Mouse (Mus musculus): ENCODE data around the gene Ecm2. TPM values are rescaled to one million over a fixed set of nuclear protein-coding genes. Genes with fewer than 3 reads are reported as not detected.

Gene Ecm2
- polyA plus RNA-seq, 1 experiment from 2014 or later = 0.52 TPM

DNA sequence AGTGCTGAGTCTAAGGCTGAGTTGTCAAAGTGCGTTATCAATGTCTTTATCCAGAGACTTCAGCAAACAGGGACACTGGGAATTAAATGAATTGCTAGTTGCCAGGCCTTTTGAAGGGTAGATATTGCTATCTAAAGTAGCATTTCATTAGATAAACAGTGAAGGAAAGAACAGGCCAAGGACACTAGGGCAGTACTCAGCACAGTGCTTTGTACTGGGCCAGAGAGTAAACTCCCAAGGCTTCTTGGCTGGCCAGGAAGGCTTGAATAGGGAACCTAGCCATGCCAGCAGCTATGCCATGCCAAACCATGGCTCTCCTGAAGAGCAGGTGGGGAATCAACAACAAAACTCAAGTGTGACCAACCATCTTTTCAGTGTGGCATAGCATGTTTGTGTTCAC lies 32.3 kb downstream of the Ecm2 start:
- Histone ChIP-seq H3K9me3 (no peaks in the 10 kb centered on the region), H3K36me3 (no peaks in the 10 kb centered on the region), H3K27me3 (ENCODE audit: insufficient read depth, poor library complexity, severe bottlenecking) (no peaks in the 10 kb centered on the region), H3K4me3 (no peak overlapping the region), H3K27ac (no peak overlapping the region), H3K4me1 (replicated peaks) (no peaks in the 10 kb centered on the region)
- 98% methylated on average over 1 of the region's 1 CpGs for WGBS
- no peak for DNase-seq (ENCODE audit: low spot score)

DNA sequence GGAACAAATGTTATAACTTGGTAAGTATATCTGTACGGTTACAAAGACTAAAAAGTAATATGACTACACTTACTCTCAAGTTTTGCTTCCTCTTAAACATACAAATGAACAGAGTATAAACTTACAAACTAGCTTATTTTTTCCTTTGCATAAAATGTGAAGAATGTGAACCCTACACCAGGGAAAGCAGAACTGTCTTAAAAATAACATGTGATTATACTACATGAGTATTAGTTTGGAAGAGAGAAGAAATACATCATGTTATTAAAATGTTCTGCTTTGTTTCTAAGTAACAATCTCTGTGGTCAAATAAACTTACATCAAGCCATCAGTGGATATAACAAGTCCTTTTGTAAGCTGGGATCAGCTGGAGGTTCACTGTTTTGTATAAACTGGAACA lies 34.1 kb downstream of the Ecm2 start:
- Histone ChIP-seq H3K4me1 (replicated peaks) (no peaks in the 10 kb centered on the region), H3K27me3 (ENCODE audit: insufficient read depth, poor library complexity, severe bottlenecking) (no peaks in the 10 kb centered on the region), H3K9me3 (no peaks in the 10 kb centered on the region), H3K4me3 (no peak overlapping the region), H3K36me3 (no peaks in the 10 kb centered on the region), H3K27ac (no peak overlapping the region)
- no peak for DNase-seq (ENCODE audit: low spot score)
- 89% methylated on average over 1 of the region's 1 CpGs for WGBS

DNA sequence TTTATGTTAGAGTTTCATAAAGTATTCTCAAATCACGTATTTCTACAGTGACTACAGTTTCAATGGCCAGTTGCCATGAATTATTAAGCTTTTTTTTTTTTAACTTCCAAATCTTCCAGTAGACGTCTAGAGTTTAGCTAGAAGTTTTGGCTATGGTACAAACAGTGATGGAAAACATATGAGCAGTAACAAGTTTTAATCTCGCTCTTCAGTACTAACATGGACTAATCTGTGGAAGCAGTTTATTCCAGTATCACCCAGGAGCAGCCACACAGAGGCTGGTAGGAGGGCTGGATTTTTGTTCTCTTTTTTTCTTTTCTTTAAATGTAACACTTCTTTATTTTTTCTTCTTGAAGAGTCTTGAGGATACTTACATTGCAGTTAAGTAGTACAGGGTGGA lies 39.7 kb downstream of the Ecm2 start, which contains the start of gene Aspn:
Aspn (plus strand) TSS at position 165 of the 400 bp plus-strand sequence.
- no peak for DNase-seq (ENCODE audit: low spot score)
- H3K4me1 ChIP-seq (replicated peaks) = no peaks in the 10 kb centered on the region
- WGBS = 88% methylated on average over 3 of the region's 3 CpGs

DNA sequence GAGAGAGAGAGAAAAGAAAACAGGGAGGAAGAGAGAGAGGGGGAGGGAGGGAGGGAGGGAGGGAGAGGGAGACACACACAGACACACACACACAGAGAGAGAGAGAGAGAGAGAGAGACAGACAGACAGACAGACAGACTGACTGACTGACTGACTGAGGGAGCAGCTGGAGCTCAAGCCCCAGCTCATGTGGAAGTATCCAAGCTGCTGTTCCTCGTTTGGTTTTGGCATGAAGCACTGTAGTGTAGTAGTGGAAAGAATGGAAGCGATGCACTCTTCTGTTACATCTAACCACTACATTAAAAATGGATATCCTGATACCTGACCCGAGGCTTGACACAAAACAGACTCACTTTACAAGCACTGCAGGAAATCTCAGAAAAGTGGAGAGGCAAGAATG lies 41.0 kb downstream of the Ecm2 start:
- WGBS = 77% methylated on average over 3 of the region's 3 CpGs
- H3K27ac ChIP-seq = no peak overlapping the region
- no peaks in the 10 kb centered on the region for H3K27me3 ChIP-seq (ENCODE audit: insufficient read depth, poor library complexity, severe bottlenecking)
- no peak for DNase-seq (ENCODE audit: low spot score)
- no peak overlapping the region for H3K4me3 ChIP-seq
- no peaks in the 10 kb centered on the region for H3K4me1 ChIP-seq (replicated peaks)
- H3K9me3 ChIP-seq = no peaks in the 10 kb centered on the region
- no peaks in the 10 kb centered on the region for H3K36me3 ChIP-seq

More for the DNA sequence above, 39.7 kb downstream of the Ecm2 start, which contains the start of gene Aspn:
- Histone ChIP-seq H3K27ac (no peak within 1 kb of the TSS), H3K27me3 (ENCODE audit: insufficient read depth, poor library complexity, severe bottlenecking) (no peaks in the 10 kb centered on the region), H3K4me3 (no peak within 1 kb of the TSS), H3K9me3 (no peaks in the 10 kb centered on the region), H3K36me3 (no peaks in the 10 kb centered on the region)

DNA sequence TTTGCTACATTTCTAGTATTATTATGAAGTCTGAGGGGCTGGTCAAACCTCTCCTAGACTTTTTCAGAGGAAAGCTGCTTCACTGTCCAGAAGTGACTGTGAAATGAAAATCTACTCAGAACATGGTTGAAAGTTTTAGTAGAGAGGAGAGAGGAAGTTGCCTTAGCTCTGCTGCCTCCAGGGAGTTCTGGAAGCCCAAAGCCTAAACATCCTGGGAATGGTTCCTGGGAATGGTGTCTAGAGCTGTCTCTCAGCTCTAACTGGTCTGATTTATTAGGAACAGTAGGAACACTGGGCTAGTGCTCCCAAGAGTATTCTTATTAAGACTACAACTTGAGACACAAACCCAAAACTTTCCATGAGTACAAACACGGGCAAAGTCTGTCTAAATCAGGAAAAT lies 41.9 kb downstream of the Ecm2 start:
- no peaks in the 10 kb centered on the region for H3K27me3 ChIP-seq (ENCODE audit: insufficient read depth, poor library complexity, severe bottlenecking)
- no peaks in the 10 kb centered on the region for H3K4me1 ChIP-seq (replicated peaks)
- WGBS = 79% methylated on average over 1 of the region's 1 CpGs
- H3K36me3 ChIP-seq = no peaks in the 10 kb centered on the region
- H3K9me3 ChIP-seq = no peaks in the 10 kb centered on the region
- no peak overlapping the region for H3K4me3 ChIP-seq
- no peak overlapping the region for H3K27ac ChIP-seq
- no peak for DNase-seq (ENCODE audit: low spot score)

DNA sequence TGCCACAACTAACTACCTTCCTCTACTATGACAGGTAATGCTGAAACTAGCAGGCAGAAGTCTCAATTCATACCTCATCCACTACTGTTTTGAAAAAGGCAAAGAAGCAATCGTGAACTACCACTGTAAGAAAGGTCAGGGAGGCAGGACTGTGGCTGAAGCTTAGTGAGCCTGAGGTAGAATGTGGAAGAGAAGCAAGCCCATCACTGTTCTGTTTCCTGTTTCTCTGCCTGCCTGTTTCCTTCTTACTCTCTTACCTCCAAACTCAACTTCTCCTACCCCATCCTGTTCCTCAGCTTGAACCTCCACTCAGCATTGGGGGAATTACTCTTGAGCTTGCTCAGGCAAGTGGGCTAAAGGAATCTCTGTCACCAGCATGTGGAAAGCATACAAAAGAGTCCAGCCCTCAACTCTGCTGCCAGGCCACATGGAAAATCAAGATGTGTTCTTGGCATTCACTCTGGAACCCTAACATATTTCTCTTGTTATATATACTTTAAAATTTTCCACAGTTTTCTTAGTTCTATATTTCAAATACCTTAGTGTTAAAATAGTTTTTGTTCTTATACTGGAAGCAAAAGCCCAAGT lies 43.0 kb downstream of the Ecm2 start:
- no peak overlapping the region for H3K4me3 ChIP-seq
- H3K27ac ChIP-seq = no peak overlapping the region
- 78% methylated on average over 1 of the region's 1 CpGs for WGBS
- H3K4me1 ChIP-seq (replicated peaks) = no peaks in the 10 kb centered on the region
- no peaks in the 10 kb centered on the region for H3K9me3 ChIP-seq
- no peak for DNase-seq (ENCODE audit: low spot score)
- H3K27me3 ChIP-seq (ENCODE audit: insufficient read depth, poor library complexity, severe bottlenecking) = no peaks in the 10 kb centered on the region
- no peaks in the 10 kb centered on the region for H3K36me3 ChIP-seq

DNA sequence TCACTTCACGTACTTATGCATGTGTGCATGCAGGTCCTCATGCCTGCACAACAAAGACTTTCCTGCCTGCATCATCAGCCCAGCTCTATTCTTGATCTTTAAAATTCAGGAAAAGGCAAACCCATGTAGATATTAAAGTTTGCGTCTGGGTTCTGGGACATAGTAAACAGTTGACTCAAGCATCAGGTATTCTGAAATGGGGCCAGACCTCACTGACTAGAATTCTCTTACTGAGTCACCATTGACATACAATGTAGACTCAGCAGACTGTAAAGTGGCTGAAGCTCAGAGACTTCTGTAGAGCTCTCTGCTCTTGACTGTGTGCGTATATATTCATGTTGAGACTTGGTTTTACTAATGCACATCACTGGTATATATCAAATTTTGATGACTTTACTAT lies 45.0 kb downstream of the Ecm2 start:
- H3K27me3 ChIP-seq (ENCODE audit: insufficient read depth, poor library complexity, severe bottlenecking) = no peaks in the 10 kb centered on the region
- 92% methylated on average over 3 of the region's 3 CpGs for WGBS
- H3K36me3 ChIP-seq = no peaks in the 10 kb centered on the region
- no peak for DNase-seq (ENCODE audit: low spot score)
- H3K27ac ChIP-seq = no peak overlapping the region
- H3K4me3 ChIP-seq = no peak overlapping the region
- no peaks in the 10 kb centered on the region for H3K4me1 ChIP-seq (replicated peaks)
- H3K9me3 ChIP-seq = no peaks in the 10 kb centered on the region

DNA sequence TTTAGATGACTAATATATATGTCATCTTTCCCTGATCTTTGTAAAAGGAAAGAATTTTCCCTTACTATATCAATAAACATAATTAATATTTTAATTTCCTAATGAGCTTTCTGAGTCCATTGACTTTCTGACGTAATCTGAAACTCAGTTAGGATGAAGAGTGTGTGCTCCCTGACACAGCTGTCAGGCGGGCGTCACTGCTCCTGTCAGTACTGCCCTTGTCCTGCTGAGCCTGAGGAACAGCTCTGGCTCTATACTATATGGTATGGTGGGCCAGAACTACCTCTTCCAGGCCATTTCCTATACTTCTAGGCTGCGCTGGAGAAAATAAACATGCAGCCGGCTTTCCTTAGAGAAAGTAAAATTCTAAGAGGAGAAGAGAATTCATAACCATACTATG lies 49.9 kb downstream of the Ecm2 start:
- no peak for DNase-seq (ENCODE audit: low spot score)
- WGBS = 75% methylated on average over 5 of the region's 5 CpGs
- Histone ChIP-seq H3K9me3 (no peaks in the 10 kb centered on the region), H3K27ac (no peak overlapping the region), H3K4me3 (no peak overlapping the region), H3K4me1 (replicated peaks) (no peaks in the 10 kb centered on the region), H3K36me3 (no peaks in the 10 kb centered on the region), H3K27me3 (ENCODE audit: insufficient read depth, poor library complexity, severe bottlenecking) (no peaks in the 10 kb centered on the region)

DNA sequence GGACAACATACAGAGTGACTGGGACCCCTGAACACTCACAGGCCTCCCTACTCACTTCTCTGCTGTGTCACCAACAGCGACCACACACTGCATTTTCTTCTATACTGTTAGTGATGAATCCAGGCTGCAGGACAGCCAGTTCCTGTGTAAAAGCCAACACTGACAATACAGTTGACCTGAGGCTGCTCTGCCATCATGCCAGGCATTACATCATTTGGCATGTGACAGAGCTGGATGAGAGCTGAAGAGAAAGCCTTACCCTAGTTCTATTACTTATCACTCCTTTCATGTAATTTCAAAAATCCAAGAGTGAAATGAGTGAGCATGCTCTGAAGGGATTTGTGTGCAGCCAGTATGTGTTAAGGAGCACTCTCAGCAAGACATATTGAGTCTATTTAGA lies 51.6 kb downstream of the Ecm2 start:
- Histone ChIP-seq H3K4me1 (replicated peaks) (no peaks in the 10 kb centered on the region), H3K36me3 (no peaks in the 10 kb centered on the region), H3K4me3 (no peak overlapping the region), H3K9me3 (no peaks in the 10 kb centered on the region), H3K27me3 (ENCODE audit: insufficient read depth, poor library complexity, severe bottlenecking) (no peaks in the 10 kb centered on the region), H3K27ac (no peak overlapping the region)
- 80% methylated on average over 1 of the region's 1 CpGs for WGBS
- DNase-seq (ENCODE audit: low spot score) = no peak

DNA sequence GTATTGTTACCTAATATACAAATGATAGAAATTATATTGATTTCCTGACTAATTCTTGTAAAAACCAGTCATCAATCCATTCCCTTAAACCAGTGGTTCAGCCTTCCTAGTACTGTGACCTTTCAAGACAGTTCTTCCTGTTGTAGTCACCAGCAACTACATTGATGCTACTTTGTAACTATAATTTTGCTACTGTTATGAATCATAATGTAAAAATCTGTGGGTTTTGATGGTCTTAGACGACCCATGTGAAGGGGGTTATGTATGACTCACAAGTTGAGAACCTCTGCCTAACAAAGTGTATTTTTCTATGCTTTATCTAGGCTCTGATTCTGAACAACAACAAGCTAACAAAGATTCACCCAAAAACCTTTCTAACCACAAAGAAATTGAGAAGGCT lies 52.3 kb downstream of the Ecm2 start:
- no peaks in the 10 kb centered on the region for H3K9me3 ChIP-seq
- WGBS = 75% methylated on average over 1 of the region's 1 CpGs
- H3K36me3 ChIP-seq = no peaks in the 10 kb centered on the region
- no peaks in the 10 kb centered on the region for H3K4me1 ChIP-seq (replicated peaks)
- no peaks in the 10 kb centered on the region for H3K27me3 ChIP-seq (ENCODE audit: insufficient read depth, poor library complexity, severe bottlenecking)
- DNase-seq (ENCODE audit: low spot score) = no peak
- H3K4me3 ChIP-seq = no peak overlapping the region
- H3K27ac ChIP-seq = no peak overlapping the region

DNA sequence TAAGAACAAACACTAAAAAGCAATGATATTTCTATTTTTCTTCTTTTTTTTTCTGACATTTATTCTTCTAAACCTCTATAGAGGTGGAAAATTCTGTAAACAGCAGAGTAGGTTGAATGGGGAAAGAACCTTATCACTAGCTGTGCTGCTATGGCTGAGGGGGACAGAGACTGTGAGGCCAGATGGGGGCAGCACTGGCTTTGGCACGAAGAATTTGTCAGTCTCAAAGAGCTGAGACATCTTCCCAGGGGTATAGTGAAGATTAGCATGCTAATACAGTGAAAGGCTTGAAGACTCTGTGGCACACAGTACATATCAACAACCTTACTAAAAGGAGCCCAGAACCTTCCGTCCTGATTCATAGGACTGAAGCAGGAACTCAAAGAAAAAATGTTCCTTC lies 54.6 kb downstream of the Ecm2 start:
- Histone ChIP-seq H3K36me3 (no peaks in the 10 kb centered on the region), H3K27ac (no peak overlapping the region), H3K9me3 (no peaks in the 10 kb centered on the region), H3K27me3 (ENCODE audit: insufficient read depth, poor library complexity, severe bottlenecking) (no peaks in the 10 kb centered on the region), H3K4me1 (replicated peaks) (no peaks in the 10 kb centered on the region), H3K4me3 (no peak overlapping the region)
- peak; percentile 14 for DNase-seq (ENCODE audit: low spot score)
- WGBS = 41% methylated on average over 2 of the region's 2 CpGs

DNA sequence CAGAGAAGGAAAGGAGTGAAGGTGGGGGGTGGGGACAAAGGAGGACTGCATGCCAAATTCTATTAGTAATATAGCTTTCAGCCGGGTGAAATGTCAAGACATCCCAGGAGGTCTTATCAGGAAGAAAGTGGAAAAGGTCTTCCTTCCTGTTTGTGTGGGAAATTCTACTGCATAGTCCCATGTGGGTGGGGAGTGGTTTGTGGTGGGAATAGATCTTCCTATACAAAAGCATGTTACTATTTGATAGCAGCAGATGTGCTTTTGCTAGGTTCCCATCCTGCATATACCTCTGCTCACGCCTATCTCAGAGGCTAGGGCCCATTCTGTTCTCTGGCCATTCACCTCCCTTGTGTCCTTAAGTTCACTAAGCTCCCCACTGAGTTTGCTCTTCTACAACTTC lies 56.3 kb downstream of the Ecm2 start:
- no peak overlapping the region for H3K27ac ChIP-seq
- H3K4me3 ChIP-seq = no peak overlapping the region
- H3K27me3 ChIP-seq (ENCODE audit: insufficient read depth, poor library complexity, severe bottlenecking) = no peaks in the 10 kb centered on the region
- no peak for DNase-seq (ENCODE audit: low spot score)
- H3K9me3 ChIP-seq = no peaks in the 10 kb centered on the region
- H3K36me3 ChIP-seq = no peaks in the 10 kb centered on the region
- WGBS = 67% methylated on average over 2 of the region's 2 CpGs
- no peaks in the 10 kb centered on the region for H3K4me1 ChIP-seq (replicated peaks)

DNA sequence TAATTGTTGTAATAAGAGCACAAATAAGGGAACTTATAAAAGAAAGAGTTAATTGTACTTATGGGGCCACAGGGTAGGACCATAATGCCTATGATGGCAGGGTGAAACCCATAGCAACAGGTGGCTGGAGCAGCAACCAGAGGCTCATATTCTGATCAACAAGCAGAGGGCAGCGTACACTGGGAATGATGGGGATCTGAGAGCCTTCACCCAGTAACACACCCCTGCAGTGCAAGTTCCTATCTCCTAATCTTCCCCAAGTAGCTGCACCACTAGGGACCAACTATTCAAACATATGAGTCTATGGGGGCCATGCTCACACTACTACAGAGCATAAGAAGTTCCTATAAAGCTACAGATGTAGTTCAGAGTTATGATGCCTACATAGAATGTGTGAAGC lies 59.7 kb downstream of the Ecm2 start:
- H3K4me3 ChIP-seq = no peak overlapping the region
- H3K9me3 ChIP-seq = no peaks in the 10 kb centered on the region
- H3K27ac ChIP-seq = no peak overlapping the region
- no peak for DNase-seq (ENCODE audit: low spot score)
- 97% methylated on average over 1 of the region's 1 CpGs for WGBS
- H3K4me1 ChIP-seq (replicated peaks) = no peaks in the 10 kb centered on the region
- H3K36me3 ChIP-seq = no peaks in the 10 kb centered on the region
- no peaks in the 10 kb centered on the region for H3K27me3 ChIP-seq (ENCODE audit: insufficient read depth, poor library complexity, severe bottlenecking)

DNA sequence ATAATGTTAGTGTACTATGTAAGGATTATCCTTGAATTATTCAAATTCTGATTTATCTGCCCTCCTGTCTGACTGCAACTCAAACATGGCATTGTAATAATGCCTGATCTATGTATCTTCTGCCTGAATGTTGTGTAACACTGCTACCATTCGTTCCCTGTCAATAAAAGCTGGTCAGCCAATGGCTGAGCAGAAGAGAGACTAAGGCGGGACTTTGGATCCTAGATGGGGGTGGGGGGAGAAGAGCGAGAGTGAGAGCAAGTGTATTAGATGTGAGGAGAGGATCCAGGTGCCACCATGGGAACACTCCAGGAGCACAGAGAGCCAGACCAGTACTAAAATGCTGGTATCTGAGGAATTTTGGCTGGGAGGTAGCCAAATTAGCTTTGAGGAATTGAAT lies 65.8 kb downstream of the Ecm2 start:
- Histone ChIP-seq H3K27me3 (ENCODE audit: insufficient read depth, poor library complexity, severe bottlenecking) (no peaks in the 10 kb centered on the region), H3K4me3 (no peak overlapping the region), H3K9me3 (no peaks in the 10 kb centered on the region), H3K36me3 (no peaks in the 10 kb centered on the region), H3K4me1 (replicated peaks) (no peaks in the 10 kb centered on the region), H3K27ac (no peak overlapping the region)
- 72% methylated on average over 3 of the region's 3 CpGs for WGBS
- DNase-seq (ENCODE audit: low spot score) = no peak

All from hindbrain, embryonic 10.5 days (tissue).